Mouse (Mus musculus): Measurements from ENCODE around the gene Hoxd4.

The Hoxd4 gene

GRCm38 (mm10) chr2:74679596-74679971, 32.1 kb upstream of the Hoxd4 start:
- DNase-seq: no peak

GRCm38 (mm10) chr2:74679980-74680379, 31.7 kb upstream of the Hoxd4 start:
- DNase-seq: no peak

GRCm38 (mm10) chr2:74680561-74681398, 30.9 kb upstream of the Hoxd4 start:
- DNase-seq: no peak

- DNase-seq: no peak
These were observed 29.9 kb upstream of the Hoxd4 start for GRCm38 (mm10) chr2:74681594-74682531.

GRCm38 (mm10) chr2:74682796-74683195, 28.9 kb upstream of the Hoxd4 start:
- DNase-seq: no peak

GRCm38 (mm10) chr2:74683471-74683951, 28.2 kb upstream of the Hoxd4 start:
- no peak for DNase-seq

GRCm38 (mm10) chr2:74684106-74684505, 27.6 kb upstream of the Hoxd4 start:
- DNase-seq: no peak

- DNase-seq: no peak
These were observed 26.6 kb upstream of the Hoxd4 start for GRCm38 (mm10) chr2:74685059-74685603.

- peak; percentile 18 for DNase-seq
These were observed 25.3 kb upstream of the Hoxd4 start for GRCm38 (mm10) chr2:74686301-74686987.

- no peak for DNase-seq
These were observed 24.6 kb upstream of the Hoxd4 start for GRCm38 (mm10) chr2:74686988-74687697.

GRCm38 (mm10) chr2:74687698-74688555, 23.8 kb upstream of the Hoxd4 start:
- DNase-seq: no peak

- no peak for DNase-seq
These were observed 22.7 kb upstream of the Hoxd4 start for GRCm38 (mm10) chr2:74688795-74689573.

- DNase-seq: no peak
These were observed 22.0 kb upstream of the Hoxd4 start for GRCm38 (mm10) chr2:74689574-74690337.

GRCm38 (mm10) chr2:74690338-74690716, 21.4 kb upstream of the Hoxd4 start:
- no peak for DNase-seq

- DNase-seq: no peak
These were observed 20.4 kb upstream of the Hoxd4 start, which contains the start of gene Hoxd10 for GRCm38 (mm10) chr2:74691022-74691951. Hoxd10 (plus strand) TSS chr2:74691924.

- DNase-seq: no peak
These were observed 19.5 kb upstream of the Hoxd4 start for GRCm38 (mm10) chr2:74691995-74692807.

GRCm38 (mm10) chr2:74692808-74693431, 18.8 kb upstream of the Hoxd4 start:
- DNase-seq: no peak

Data from layer of hippocampus, adult 9-11 months (tissue).